Mouse (Mus musculus) large intestine, adult 2 months (tissue): ENCODE measurements around the gene Pknox1. TPM values are rescaled to one million over a fixed set of nuclear protein-coding genes. Genes with fewer than 3 reads are reported as not detected.
"Not testable (repeated sequence)": the region's sequence is repeated elsewhere in the genome, so short reads cannot be mapped to it uniquely, and the experiment has no call there.

Experiments used
- DNase-seq: peaks from one replicate; pipeline ENCODE4 v3.0.0-alpha.2; 2012; ENCODE audit warnings: low read depth, low spot score
- WGBS: fragments of 180-500 bp; shearing (Covaris S2); methylation state at CpG from one replicate; pipeline ENCODE4 v1.1.7; 2018; 5-methylcytosine and 5-hydroxymethylcytosine counted together
- polyA plus RNA-seq: library from polyadenylated mRNA; depleted of rRNA; stranded (reverse); fragments of >200 nt; gene quantifications from 2 replicates; pipeline ENCODE4 v1.2.3, GENCODE M21; 2012; rRNA removed

Pknox1 gene
- 11.6 and 21.1 TPM in 2 replicates for polyA plus RNA-seq

GRCm38 (mm10) chr17:31564015-31564857 lies at the start of gene Pknox1:
Gene Pknox1, plus strand, starts transcription at chr17:31564734.
- WGBS = under 1% methylated on average over 62 of the region's 72 CpGs
- DNase-seq = peak; percentile 97

- no peak for DNase-seq
- WGBS = 2% methylated on average over 7 of the region's 7 CpGs
These were observed 45.1 kb upstream of the Pknox1 start for GRCm38 (mm10) chr17:31519344-31519945.

- WGBS = under 1% methylated on average over 45 of the region's 45 CpGs
These were observed 44.3 kb upstream of the Pknox1 start, which contains the start of the genes Wdr4 and Ndufv3 for GRCm38 (mm10) chr17:31519946-31520838. Gene Wdr4, minus strand, starts transcription at chr17:31519980. Gene Ndufv3, plus strand, starts transcription at chr17:31520115.

GRCm38 (mm10) chr17:31520895-31521294 lies 43.6 kb upstream of the Pknox1 start:
- WGBS = 25% methylated on average over 3 of the region's 3 CpGs
- DNase-seq = no peak

More at GRCm38 (mm10) chr17:31519946-31520838, 44.3 kb upstream of the Pknox1 start, which contains the start of the genes Wdr4 and Ndufv3:
- DNase-seq = peak; percentile 100

- WGBS = 85% methylated on average over 6 of the region's 6 CpGs
- no peak for DNase-seq
These were observed 42.6 kb upstream of the Pknox1 start for GRCm38 (mm10) chr17:31521948-31522347.

GRCm38 (mm10) chr17:31525114-31525513 lies 39.4 kb upstream of the Pknox1 start:
- WGBS = 89% methylated on average over 4 of the region's 4 CpGs
- no peak for DNase-seq

- no peak for DNase-seq
- WGBS = 97% methylated on average over 3 of the region's 3 CpGs
These were observed 38.7 kb upstream of the Pknox1 start for GRCm38 (mm10) chr17:31525816-31526215.

- WGBS = 32% methylated on average over 15 of the region's 15 CpGs
- DNase-seq = no peak
These were observed 35.2 kb upstream of the Pknox1 start for GRCm38 (mm10) chr17:31529314-31529713.

GRCm38 (mm10) chr17:31531441-31532158 lies 32.9 kb upstream of the Pknox1 start:
- no peak for DNase-seq
- 83% methylated on average over 14 of the region's 14 CpGs for WGBS

GRCm38 (mm10) chr17:31532331-31532730 lies 32.2 kb upstream of the Pknox1 start:
- WGBS = 88% methylated on average over 4 of the region's 4 CpGs
- not testable (repeated sequence) for DNase-seq

- DNase-seq = no peak
- WGBS = 35% methylated on average over 4 of the region's 4 CpGs
These were observed 29.2 kb upstream of the Pknox1 start for GRCm38 (mm10) chr17:31535358-31535757.

- WGBS = 48% methylated on average over 8 of the region's 8 CpGs
- DNase-seq = no peak
These were observed 28.5 kb upstream of the Pknox1 start for GRCm38 (mm10) chr17:31535871-31536629.

- 54% methylated on average over 3 of the region's 3 CpGs for WGBS
- DNase-seq = no peak
These were observed 24.4 kb upstream of the Pknox1 start for GRCm38 (mm10) chr17:31540101-31540500.

- DNase-seq = no peak
- 68% methylated on average over 4 of the region's 4 CpGs for WGBS
These were observed 23.6 kb upstream of the Pknox1 start for GRCm38 (mm10) chr17:31540809-31541459.

- DNase-seq = no peak
- WGBS = 37% methylated on average over 6 of the region's 6 CpGs
These were observed 23.1 kb upstream of the Pknox1 start for GRCm38 (mm10) chr17:31541460-31541831.

- DNase-seq = no peak
- WGBS = 43% methylated on average over 6 of the region's 6 CpGs
These were observed 21.0 kb upstream of the Pknox1 start for GRCm38 (mm10) chr17:31543574-31543973.

- 77% methylated on average over 9 of the region's 9 CpGs for WGBS
- no peak for DNase-seq
These were observed 17.9 kb upstream of the Pknox1 start for GRCm38 (mm10) chr17:31546444-31547196.
